Mouse (Mus musculus) bone marrow macrophage, adult 2 months (primary cell): Measurements from ENCODE around the gene Gadd45gip1.

Experiments
- CTCF ChIP-seq: IDR thresholded peaks from 2 replicates; pipeline ENCODE4 v1.5.1; 2012; ENCODE audit warnings: low read depth, mild to moderate bottlenecking, low read length, moderate library complexity
- POLR2A ChIP-seq: IDR thresholded peaks from 2 replicates; pipeline ENCODE4 v1.6.1; 2012; ENCODE audit warnings: mild to moderate bottlenecking, low read depth, low read length, borderline replicate concordance

GRCm38 (mm10) chr8:84856864-84857441 is 25.6 kb downstream of the Gadd45gip1 start, which contains the start of gene Farsa:
- TF ChIP-seq CTCF, result no peak
- peak; percentile 29; the same call in 1 of the 2 replicates for TF ChIP-seq POLR2A
